Mouse (Mus musculus) kidney, postnatal 10 days (tissue): ENCODE results near the gene Rag2.

Source experiments
- DNase-seq: peaks from one replicate; pipeline ENCODE4 v3.0.0; 2021; ENCODE audit warnings: mixed read lengths

Gene Rag2

DNA sequence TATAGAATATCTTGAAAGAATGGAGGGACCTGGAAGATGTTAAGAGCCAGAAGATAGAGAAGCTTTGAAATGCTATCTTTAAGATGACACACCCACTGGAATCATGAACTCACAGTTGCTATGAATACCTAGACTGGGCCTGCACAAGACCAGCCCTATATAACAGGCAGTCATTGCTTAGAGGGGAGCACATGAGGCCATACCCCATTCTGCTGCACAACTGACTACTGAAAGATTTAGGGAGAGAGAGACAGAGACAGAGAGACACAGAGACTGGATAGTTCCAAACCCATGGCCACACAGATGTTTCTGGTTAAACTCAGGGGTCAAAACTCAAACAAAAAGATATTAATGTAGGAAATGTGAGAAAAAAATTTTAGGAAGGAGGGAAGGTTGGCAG is 2.7 kb downstream of the Rag2 start:
- DNase-seq, result no peak

DNA sequence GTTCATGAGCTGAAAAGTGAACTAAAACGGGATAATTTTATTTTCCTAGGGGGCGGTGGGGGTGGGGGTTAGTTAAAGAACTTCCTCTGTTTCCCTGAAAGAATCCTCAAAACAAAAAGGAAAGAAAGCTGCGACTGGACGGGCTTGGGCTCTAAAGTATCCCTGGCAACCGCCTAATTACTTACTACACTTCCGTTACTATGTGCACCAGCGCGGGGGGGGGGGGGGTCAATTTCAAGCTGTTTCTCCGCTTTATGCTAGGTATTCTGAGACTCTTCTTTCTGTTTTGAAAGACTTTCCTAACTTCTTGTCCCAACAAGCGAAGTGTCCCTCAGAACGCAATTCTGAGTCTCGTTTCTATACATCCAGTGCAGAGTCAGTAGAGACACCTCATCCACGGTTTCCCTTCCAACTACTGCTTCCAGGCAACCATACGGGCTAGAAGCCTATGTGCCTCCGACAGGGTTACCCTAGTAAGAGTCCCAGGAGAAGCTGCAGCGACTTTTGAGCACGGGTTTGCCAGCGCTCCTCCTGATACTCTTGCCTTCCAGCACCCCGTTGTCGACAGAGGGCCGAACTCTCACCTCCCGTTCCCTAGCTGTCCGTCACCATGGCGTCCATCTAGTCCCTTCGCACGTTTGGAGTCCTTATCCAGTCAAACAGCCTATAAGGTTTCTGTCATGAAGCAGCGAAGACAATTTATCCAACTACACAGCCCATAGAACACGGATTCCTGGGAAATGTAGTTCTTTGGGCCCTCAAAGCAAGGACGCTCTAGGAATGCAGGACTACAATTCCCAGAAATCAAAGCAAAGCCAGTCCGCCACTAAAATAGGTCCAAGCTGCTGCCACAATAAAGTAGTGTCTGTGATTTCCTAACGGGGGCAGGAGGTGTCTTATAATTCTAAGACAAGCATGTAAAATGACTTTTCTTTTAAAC is 4.0 kb downstream of the Rag2 start:
- DNase-seq, result peak; percentile 79

DNA sequence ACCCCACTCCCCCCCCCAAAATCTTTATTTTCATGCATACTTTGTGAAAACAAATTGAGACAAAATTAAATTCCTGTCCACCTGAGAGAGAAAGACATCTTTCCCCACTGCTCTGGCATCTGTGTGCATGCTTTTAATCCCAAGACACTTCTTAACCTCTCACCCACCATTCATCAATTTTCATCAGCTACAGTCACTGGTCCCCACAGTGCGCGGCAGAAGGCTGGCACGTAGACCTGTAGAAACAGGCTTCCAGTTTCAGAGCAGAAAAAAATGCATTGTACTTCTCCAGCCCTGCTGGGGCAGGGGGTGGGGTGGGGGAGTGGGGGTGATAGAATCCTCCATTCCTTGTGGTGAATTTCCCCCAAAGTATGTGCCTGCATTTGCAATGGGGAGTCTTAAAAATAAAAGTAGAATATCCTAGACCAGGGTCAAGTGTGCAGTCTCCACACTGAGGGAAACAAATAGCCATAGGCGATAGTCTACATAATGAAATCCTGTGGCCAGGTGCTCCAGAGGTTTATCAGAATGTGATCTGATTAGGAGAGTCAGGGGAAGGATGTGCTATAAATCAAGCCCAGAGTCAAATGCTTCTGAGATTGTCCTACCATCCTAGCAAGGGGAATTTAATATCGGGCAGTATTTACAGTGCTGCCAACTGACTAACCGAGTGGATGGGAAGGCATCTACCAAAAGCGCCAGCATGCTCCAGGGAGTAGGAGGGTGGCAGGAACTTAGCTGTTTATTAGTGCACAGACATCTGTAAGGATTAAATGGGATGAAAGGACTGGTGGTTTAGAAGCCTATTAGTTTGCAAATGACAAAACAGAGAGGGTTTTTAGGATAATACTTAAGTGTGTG is 14.7 kb downstream of the Rag2 start:
- no peak for DNase-seq

DNA sequence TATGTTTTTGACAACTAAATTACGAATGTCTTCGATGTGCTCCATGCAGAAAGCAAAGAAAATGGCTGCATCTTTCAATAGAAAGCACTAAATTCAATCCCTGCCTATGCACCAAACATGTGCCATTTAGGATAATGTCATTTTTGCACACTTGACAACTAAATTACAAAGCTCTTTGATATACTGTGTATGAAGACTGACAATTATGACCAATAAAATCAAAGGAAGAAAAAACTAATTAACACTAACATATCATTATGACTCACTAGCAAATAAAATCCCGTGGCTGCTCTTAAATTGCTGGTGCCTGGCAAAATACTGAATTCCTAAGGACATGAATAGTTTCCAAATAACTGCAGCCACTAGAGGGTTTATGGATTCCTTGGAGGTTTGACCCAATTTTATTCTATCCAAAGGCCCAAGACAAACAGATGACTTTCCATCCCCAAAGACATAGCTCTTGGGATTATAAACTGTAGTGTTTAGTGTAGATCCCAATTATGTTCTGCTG is 15.4 kb downstream of the Rag2 start:
- no peak for DNase-seq

GRCm38 (mm10) chr2:101645841-101646240 is 21.3 kb downstream of the Rag2 start:
- DNase-seq, result no peak

GRCm38 (mm10) chr2:101648361-101648760 is 23.8 kb downstream of the Rag2 start:
- DNase-seq, result no peak

DNA sequence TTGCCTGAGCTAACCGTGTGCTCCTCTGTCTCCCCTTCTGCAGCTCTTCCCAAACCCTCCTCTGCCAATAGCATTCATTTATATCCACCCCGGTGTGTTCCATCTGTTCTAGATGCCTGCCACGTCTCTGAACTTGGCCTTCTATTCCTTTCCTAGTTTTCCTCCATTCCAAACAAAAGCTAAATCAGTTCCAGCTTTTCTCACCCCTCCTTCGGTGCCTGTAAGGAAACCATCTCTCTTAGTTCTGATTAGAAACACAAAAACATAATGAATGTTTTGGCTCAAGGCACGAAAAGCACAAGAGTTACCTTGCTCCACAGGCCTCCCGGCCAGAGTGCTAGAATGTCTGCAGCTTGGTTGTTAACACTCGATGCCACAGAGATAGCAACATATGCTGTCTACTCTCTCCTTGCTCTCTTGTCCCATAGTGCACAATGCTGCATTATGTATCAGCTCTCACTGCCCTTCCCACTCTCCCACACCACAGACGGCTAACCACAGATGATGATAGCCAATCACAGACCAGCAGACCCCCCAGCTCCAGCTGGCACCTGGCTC is 24.7 kb downstream of the Rag2 start, which contains the start of the genes Rag1 and B230118H07Rik:
TSS of gene Rag1 (minus strand) at position 388 of the 558 bp plus-strand sequence.
TSS of gene B230118H07Rik (minus strand) at position 419 of the 558 bp plus-strand sequence.
- DNase-seq, result no peak

GRCm38 (mm10) chr2:101650446-101650845 is 25.9 kb downstream of the Rag2 start:
- DNase-seq, result no peak

- no peak for DNase-seq
Observed at GRCm38 (mm10) chr2:101652204-101652920, 27.8 kb downstream of the Rag2 start.

DNA sequence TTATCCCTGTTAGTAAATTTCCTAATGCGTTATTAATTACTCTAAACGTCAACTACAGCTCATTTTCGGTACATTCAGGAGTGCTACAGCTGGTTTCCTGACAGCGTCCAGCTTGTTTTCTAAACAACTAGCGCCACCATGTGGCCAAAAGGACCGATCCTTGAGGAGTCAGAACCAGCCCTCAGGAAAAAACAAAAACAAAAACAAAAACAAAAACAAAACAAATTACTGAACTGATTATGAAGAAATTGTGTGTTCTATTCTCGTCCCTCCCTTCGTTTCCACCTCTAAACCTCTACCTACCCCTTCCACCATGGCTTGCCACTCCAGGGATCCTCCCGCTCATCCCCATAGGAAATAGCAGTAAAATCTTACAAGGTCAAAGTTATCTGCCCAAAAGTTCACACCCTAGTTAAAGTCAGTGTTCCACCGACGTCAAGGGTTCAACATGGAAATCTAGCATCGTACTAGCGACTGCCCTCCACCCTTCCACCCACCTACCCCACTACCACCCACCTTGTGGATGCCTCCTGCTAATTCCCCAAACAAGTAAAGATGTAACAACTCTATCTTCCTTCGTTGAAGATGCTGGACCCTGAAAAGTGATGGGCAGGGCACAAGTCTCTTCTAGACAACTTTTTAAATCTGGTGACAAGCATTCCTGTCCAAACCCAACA is 28.5 kb downstream of the Rag2 start:
- DNase-seq, result peak; percentile 91

DNA sequence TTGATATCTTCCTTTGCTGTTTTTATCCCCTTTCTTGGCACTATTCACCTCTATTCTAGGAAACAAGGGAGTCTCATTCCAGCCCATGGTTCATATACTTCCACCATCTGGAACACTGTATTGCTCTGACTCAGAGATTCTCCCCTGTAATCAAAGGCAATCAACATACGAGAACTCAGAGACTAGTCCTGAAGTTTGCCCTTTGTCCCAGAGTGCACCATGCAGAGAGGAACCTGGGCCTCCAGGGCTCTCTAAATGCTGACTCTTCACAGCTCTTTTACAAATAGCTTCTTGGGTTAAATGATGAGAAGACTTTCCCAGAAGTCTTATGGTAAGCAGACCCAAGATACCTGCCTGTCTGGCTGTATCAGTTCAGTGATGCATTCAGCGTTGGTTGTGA is 36.0 kb downstream of the Rag2 start:
- no peak for DNase-seq

- peak; percentile 87 for DNase-seq
Observed at GRCm38 (mm10) chr2:101665058-101665702, 40.7 kb downstream of the Rag2 start.

- DNase-seq, result no peak
Observed at GRCm38 (mm10) chr2:101665703-101666092, 41.2 kb downstream of the Rag2 start.

DNA sequence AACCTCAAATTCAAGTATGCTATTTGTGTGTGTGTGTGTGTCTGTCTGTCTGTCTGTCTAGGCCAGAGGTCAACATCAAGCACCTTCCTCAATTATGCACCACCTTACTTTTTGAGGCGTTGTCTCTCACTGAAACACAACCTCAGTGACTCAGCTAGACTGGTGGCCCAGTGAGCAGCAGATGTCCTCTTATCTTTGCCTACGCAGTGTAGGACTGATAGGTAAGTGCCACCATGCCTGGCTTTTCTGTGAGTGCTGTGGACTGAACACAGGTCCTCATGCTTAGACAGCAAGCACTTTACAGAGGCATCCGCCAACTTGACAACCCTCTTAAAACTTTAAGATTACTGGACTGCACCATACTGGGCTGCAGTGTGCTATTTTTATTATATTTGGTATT is 44.2 kb downstream of the Rag2 start:
- no peak for DNase-seq

DNA sequence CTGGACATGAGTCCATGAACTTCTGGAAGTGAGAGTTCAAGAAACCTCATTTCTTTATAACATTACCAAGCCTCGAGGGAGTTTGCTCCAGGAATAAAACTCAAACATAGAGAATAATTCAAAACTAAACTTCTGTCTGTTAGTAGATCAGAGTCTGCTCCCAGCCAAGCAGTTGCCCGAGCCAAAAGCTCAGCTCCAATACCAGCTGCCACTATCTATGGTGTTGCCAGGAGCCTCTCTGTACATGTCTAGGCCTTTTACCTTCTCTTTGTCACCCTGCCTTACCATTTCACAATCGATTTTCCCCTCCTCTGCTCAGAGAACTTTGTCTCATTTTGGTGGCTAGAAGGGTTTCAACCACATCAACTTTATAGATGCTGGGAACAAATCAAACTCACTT is 49.0 kb downstream of the Rag2 start:
- DNase-seq, result no peak

DNA sequence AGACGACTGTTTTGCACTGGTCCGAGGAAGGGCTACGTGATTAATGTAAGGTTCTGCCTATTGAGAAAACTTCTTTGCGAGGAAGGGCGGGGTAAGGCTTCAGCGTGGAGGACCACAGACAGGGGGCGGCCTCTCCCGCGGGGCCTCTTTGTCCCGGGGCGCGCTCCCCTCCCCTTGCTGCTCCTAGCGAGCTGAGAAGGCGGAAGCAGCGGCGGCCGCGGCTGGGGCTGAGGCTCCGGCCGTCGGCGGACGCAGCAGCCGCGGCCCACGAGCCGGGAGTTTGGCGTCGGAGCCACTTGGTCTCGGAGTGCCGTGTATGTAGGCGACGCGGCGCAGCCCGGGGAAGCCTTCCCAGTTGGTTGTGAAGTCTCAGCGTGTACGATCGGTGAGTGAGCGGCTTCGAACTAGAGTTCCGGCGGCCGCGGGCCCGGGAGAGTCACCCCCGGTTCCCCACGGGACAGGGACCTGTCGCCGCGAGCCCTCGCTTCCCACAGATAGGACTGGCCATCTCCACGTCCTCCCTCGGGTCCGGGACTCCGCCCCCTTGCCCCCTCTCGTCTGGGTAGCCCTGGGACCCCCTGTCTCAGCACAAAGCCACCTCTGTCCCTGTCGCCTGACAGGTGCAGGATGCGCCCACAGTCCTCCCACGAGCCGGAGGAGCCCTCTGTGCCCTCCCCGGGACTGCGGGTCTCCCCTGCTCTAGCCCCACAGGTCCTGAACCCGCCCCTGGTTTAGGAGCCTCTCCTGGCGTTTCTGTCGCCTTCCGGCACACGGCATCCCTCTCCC is 53.9 kb downstream of the Rag2 start, which contains the start of gene Traf6:
TSS of gene Traf6 (plus strand) at position 194 of the 786 bp plus-strand sequence.
- DNase-seq, result peak; percentile 94

GRCm38 (mm10) chr2:101679164-101679784 is 54.8 kb downstream of the Rag2 start:
- no peak for DNase-seq
